Mouse (Mus musculus) CH12.LX (cell line): ENCODE measurements at regions not wholly inside any gene's neighbourhood (a gene's known extent, or its start where the extent isn't known, plus 50 kb on each side); places are given as distances from the start of the nearest gene placed in this dataset.

Experiments
- DNase-seq: peaks from one replicate; pipeline ENCODE4 v3.0.0-alpha.2; 2013; ENCODE audit errors: extremely low read depth
- H3K27ac ChIP-seq: 2 replicates; pipeline ENCODE4 v1.5.1; 2012; ENCODE audit warnings: low read depth, mild to moderate bottlenecking, control low read depth, moderate library complexity; ENCODE audit not compliant: insufficient read depth
- H3K27me3 ChIP-seq: replicated peaks from 2 replicates; pipeline ENCODE3; 2012; ENCODE audit warnings: inconsistent platforms
- H3K36me3 ChIP-seq, 2 experiments: replicated peaks in 1 of 2; 2 replicates each; pipeline versions ENCODE3 to v1.6.1; 2012; ENCODE audit warnings: inconsistent platforms in 1 of 2, low read length in 1 of 2, mild to moderate bottlenecking in 1 of 2, mixed read lengths in 1 of 2, moderate library complexity in 1 of 2; ENCODE audit not compliant: control insufficient read depth in 1 of 2, insufficient read depth in 1 of 2
- H3K4me1 ChIP-seq, 2 experiments: 2 replicates each; pipeline ENCODE4 v1.6.1; 2012; ENCODE audit warnings: inconsistent platforms in 1 of 2, moderate library complexity in 1 of 2; ENCODE audit not compliant: insufficient read depth in 2 of 2, control insufficient read depth in 1 of 2
- H3K4me2 ChIP-seq: 2 replicates; pipeline ENCODE4 v1.6.1; 2012; ENCODE audit warnings: low read depth, mild to moderate bottlenecking, control low read depth; ENCODE audit not compliant: poor library complexity, insufficient read depth, severe bottlenecking
- H3K4me3 ChIP-seq, 3 experiments: fragments of 150-350 bp in 1 of 3; sonication (generic) in 1 of 3; replicated peaks in 1 of 3; 2 replicates each; pipeline versions ENCODE3 to v1.5.1; 2011 to 2012; ENCODE audit warnings: low read depth in 2 of 3, low read length in 2 of 3, mild to moderate bottlenecking in 2 of 3, moderate library complexity in 2 of 3, control low read depth in 1 of 3, improper control_type of control experiment in 1 of 3, inconsistent platforms in 1 of 3, mixed read lengths in 1 of 3; ENCODE audit not compliant: poor library complexity in 1 of 3
- H3K79me2 ChIP-seq: replicated peaks from 2 replicates; pipeline ENCODE4 v1.6.1; 2012; ENCODE audit warnings: mild to moderate bottlenecking, moderate library complexity; ENCODE audit not compliant: control insufficient read depth, poor library complexity, insufficient read depth, severe bottlenecking; ENCODE audit errors: extremely low read depth
- H3K9ac ChIP-seq: 2 replicates; pipeline ENCODE4 v1.6.1; 2012; ENCODE audit warnings: low read depth, mild to moderate bottlenecking, control low read depth, moderate library complexity; ENCODE audit not compliant: insufficient read depth
- H3K9me3 ChIP-seq: replicated peaks from 2 replicates; pipeline ENCODE3; 2012; ENCODE audit warnings: low read length, inconsistent platforms, mixed read lengths
- CTCF ChIP-seq, 2 experiments: IDR thresholded peaks in 1 of 2; conservative IDR thresholded peaks in 1 of 2; 2 replicates each; pipeline ENCODE4 v1.5.1; 2011 to 2012; ENCODE audit warnings: low read depth in 2 of 2, low read length in 2 of 2, improper control_type of control experiment in 1 of 2, inconsistent platforms in 1 of 2, mild to moderate bottlenecking in 1 of 2, moderate library complexity in 1 of 2
- E2F4 ChIP-seq: IDR thresholded peaks from 2 replicates; pipeline ENCODE4 v1.6.1; 2011; ENCODE audit warnings: low read depth, low read length, improper control_type of control experiment; ENCODE audit not compliant: insufficient replicate concordance
- ELF1 ChIP-seq: IDR thresholded peaks from 2 replicates; pipeline ENCODE4 v1.6.1; 2014; ENCODE audit warnings: low read depth, mild to moderate bottlenecking, inconsistent platforms, low read length, improper control_type of control experiment
- EP300 ChIP-seq: IDR thresholded peaks from 2 replicates; pipeline ENCODE4 v1.6.1; 2011; ENCODE audit warnings: low read length, improper control_type of control experiment
- ETS1 ChIP-seq: conservative IDR thresholded peaks from 2 replicates; pipeline ENCODE4 v1.6.1; 2012; ENCODE audit warnings: low read depth, mild to moderate bottlenecking, inconsistent platforms, low read length, improper control_type of control experiment, moderate library complexity
- GABPA ChIP-seq: IDR thresholded peaks from 2 replicates; pipeline ENCODE4 v1.6.1; 2012; ENCODE audit warnings: low read depth, low read length, improper control_type of control experiment, inconsistent platforms; ENCODE audit not compliant: insufficient replicate concordance
- HCFC1 ChIP-seq: IDR thresholded peaks from 2 replicates; pipeline ENCODE4 v1.6.1; 2012; ENCODE audit warnings: low read depth, mild to moderate bottlenecking, inconsistent platforms, low read length, improper control_type of control experiment
- IRF4 ChIP-seq: IDR thresholded peaks from 2 replicates; pipeline ENCODE4 v1.6.1; 2014; ENCODE audit warnings: low read depth, mild to moderate bottlenecking, inconsistent platforms, low read length, improper control_type of control experiment
- JUN ChIP-seq: IDR thresholded peaks from 2 replicates; pipeline ENCODE4 v1.6.1; 2011; ENCODE audit warnings: low read depth, mild to moderate bottlenecking, low read length, improper control_type of control experiment, moderate library complexity; ENCODE audit not compliant: insufficient read depth
- JUND ChIP-seq: conservative IDR thresholded peaks from 2 replicates; pipeline ENCODE4 v1.6.1; 2011; ENCODE audit warnings: low read depth, low read length, improper control_type of control experiment
- KAT2A ChIP-seq: IDR thresholded peaks from 2 replicates; pipeline ENCODE4 v1.6.1; 2012; ENCODE audit warnings: low read length, improper control_type of control experiment, inconsistent platforms; ENCODE audit not compliant: insufficient replicate concordance
- MAFK ChIP-seq: IDR thresholded peaks from 2 replicates; pipeline ENCODE4 v1.6.1; 2011; ENCODE audit warnings: low read length, improper control_type of control experiment; ENCODE audit not compliant: insufficient replicate concordance
- MAX ChIP-seq: IDR thresholded peaks from 2 replicates; pipeline ENCODE4 v1.6.1; 2011; ENCODE audit warnings: low read length, improper control_type of control experiment
- NELFE ChIP-seq: IDR thresholded peaks from 2 replicates; pipeline ENCODE4 v1.6.1; 2011; ENCODE audit warnings: low read depth, low read length, improper control_type of control experiment
- NRF1 ChIP-seq: IDR thresholded peaks from 2 replicates; pipeline ENCODE4 v1.6.1; 2014; ENCODE audit warnings: low read depth, mild to moderate bottlenecking, inconsistent platforms, low read length, improper control_type of control experiment, moderate library complexity
- PAX5 ChIP-seq: IDR thresholded peaks from 2 replicates; pipeline ENCODE4 v1.6.1; 2012; ENCODE audit warnings: low read length, inconsistent platforms, mixed read lengths
- POLR2A ChIP-seq: IDR thresholded peaks from 2 replicates; pipeline ENCODE4 v1.6.1; 2011; ENCODE audit warnings: low read depth, mild to moderate bottlenecking, improper control_type of control experiment, low read length
- RAD21 ChIP-seq: IDR thresholded peaks from 2 replicates; pipeline ENCODE4 v1.6.1; 2011; ENCODE audit warnings: low read depth, mild to moderate bottlenecking, low read length, improper control_type of control experiment, moderate library complexity
- RCOR1 ChIP-seq: conservative IDR thresholded peaks from 2 replicates; pipeline ENCODE4 v1.6.1; 2012; ENCODE audit warnings: low read depth, mild to moderate bottlenecking, inconsistent platforms, low read length, improper control_type of control experiment
- SMC3 ChIP-seq: IDR thresholded peaks from 2 replicates; pipeline ENCODE4 v1.6.1; 2011; ENCODE audit warnings: low read depth, low read length, improper control_type of control experiment
- TCF12 ChIP-seq: IDR thresholded peaks from 2 replicates; pipeline ENCODE4 v1.6.1; 2014; ENCODE audit warnings: low read depth, mild to moderate bottlenecking, inconsistent platforms, low read length, improper control_type of control experiment
- USF1 ChIP-seq: IDR thresholded peaks from 2 replicates; pipeline ENCODE4 v1.6.1; 2014; ENCODE audit warnings: low read depth, mild to moderate bottlenecking, inconsistent platforms, low read length, improper control_type of control experiment
- USF2 ChIP-seq: conservative IDR thresholded peaks from 2 replicates; pipeline ENCODE4 v1.6.1; 2011; ENCODE audit warnings: low read depth, low read length, improper control_type of control experiment
- ZMIZ1 ChIP-seq: IDR thresholded peaks from 2 replicates; pipeline ENCODE4 v1.6.1; 2012; ENCODE audit warnings: low read depth, mild to moderate bottlenecking, inconsistent platforms, low read length, improper control_type of control experiment
- ZNF384 ChIP-seq: IDR thresholded peaks from 2 replicates; pipeline ENCODE4 v1.6.1; 2012; ENCODE audit warnings: low read depth, low read length, improper control_type of control experiment, inconsistent platforms
- dilution Hi-C: fragments of 300-500 bp; cut with MboI; formaldehyde crosslinking; loops from 2 replicates; pipeline ENCODE4 v1.14.3; 2020; ENCODE audit warnings: low sequenced_read_pairs; ENCODE audit not compliant: extremely low pct_unique_long_range_greater_than_20kb, extremely low pct_ligation_motif_present
- in situ Hi-C: fragments of 300-500 bp; cut with MboI; formaldehyde crosslinking; loops from 3 replicates; pipeline ENCODE4 v1.14.3; 2019; ENCODE audit warnings: low sequenced_read_pairs, low pct_ligation_motif_present, low pct_unique_long_range_greater_than_20kb, mixed read lengths

DNA sequence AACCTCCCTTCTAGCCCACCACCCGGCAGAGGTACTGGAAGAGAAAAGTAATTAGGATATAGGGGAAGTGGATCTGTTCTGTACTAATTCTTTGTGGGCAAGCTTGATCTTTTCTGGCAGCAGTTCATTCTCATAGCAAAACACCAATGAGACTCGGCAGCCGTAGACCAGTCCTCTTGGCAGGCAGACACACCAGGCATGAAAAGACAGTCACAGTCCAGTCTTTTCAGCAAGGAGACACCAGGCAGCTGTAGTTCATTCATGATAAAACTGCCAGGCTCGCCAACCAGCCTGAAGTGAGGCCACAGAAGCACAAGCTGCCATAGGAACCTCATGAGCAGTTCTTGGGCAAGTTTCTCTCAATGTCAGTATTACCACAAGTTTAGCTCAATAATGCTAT, 383.5 kb upstream of the Zic4 start:
- H3K4me1 ChIP-seq, result no peaks in the 10 kb centered on the region
- no peak overlapping the region for H3K27ac ChIP-seq
- H3K79me2 ChIP-seq, result no peaks in the 10 kb centered on the region
- H3K9ac ChIP-seq, result no peak overlapping the region
- in situ Hi-C loops, result no loop called here
- dilution Hi-C loops, result no loop called here
- no peak overlapping the region for H3K4me2 ChIP-seq
- H3K36me3 ChIP-seq, result no peaks in the 10 kb centered on the region
- TF ChIP-seq EP300, result no peak
- TF ChIP-seq JUND, result no peak
- TF ChIP-seq POLR2A, result no peak
- TF ChIP-seq IRF4, result no peak
- no peak for TF ChIP-seq RAD21
- TF ChIP-seq E2F4, result no peak
- TF ChIP-seq KAT2A, result no peak
- no peak for TF ChIP-seq MAFK
- TF ChIP-seq, all 38 proteins: peak for 0
- Histone ChIP-seq H3K9me3 (no peaks in the 10 kb centered on the region), H3K4me3 (no peak overlapping the region), H3K27me3 (no peaks in the 10 kb centered on the region)
- no peak for DNase-seq

- no peaks in the 10 kb centered on the region for H3K79me2 ChIP-seq
- DNase-seq, result no peak
- no peak for TF ChIP-seq RCOR1
- TF ChIP-seq ELF1, result no peak
- TF ChIP-seq IRF4, result no peak
- TF ChIP-seq TCF12, result no peak
- TF ChIP-seq EP300, result no peak
- TF ChIP-seq MAX, result no peak
- TF ChIP-seq ETS1, result no peak
- TF ChIP-seq USF2, result no peak
- TF ChIP-seq NRF1, result no peak
- no peak for TF ChIP-seq ZNF384
- no peak for TF ChIP-seq HCFC1
- no peak for TF ChIP-seq PAX5
- TF ChIP-seq GABPA, result no peak
- no peak for TF ChIP-seq USF1
- no peak for TF ChIP-seq NELFE
- TF ChIP-seq CTCF (conservative IDR thresholded peaks at IDR 0.05 in 1 of 2, IDR thresholded peaks at IDR 0.05 in 1 of 2; ENCODE audit: low read depth in 2 of 2, low read length in 2 of 2), result no peak
- no peak for TF ChIP-seq SMC3
- no peak for TF ChIP-seq POLR2A
- TF ChIP-seq ZMIZ1, result no peak
- no peak for TF ChIP-seq JUN
- in situ Hi-C loops, result no loop called here
- H3K4me1 ChIP-seq, result no peaks in the 10 kb centered on the region
- no peaks in the 10 kb centered on the region for H3K36me3 ChIP-seq
- no peak overlapping the region for H3K4me3 ChIP-seq
- no peaks in the 10 kb centered on the region for H3K9me3 ChIP-seq
- no peak overlapping the region for H3K9ac ChIP-seq
- dilution Hi-C loops, result no loop called here
- no peaks in the 10 kb centered on the region for H3K27me3 ChIP-seq
- H3K4me2 ChIP-seq, result no peak overlapping the region
- H3K27ac ChIP-seq, result no peak overlapping the region
Observed at GRCm38 (mm10) chr9:90980023-90980802, 382.0 kb upstream of the Zic4 start.
